Mouse (Mus musculus) forebrain, embryonic 14.5 days (tissue): ENCODE data around the gene Sds. TPM values are rescaled to one million over a fixed set of nuclear protein-coding genes. Genes with fewer than 3 reads are reported as not detected.
A peak's percentile ranks its signal among the peaks of the same experiment; 100 is the strongest.

Experiments
- ATAC-seq: fragments of 200-750 bp; cut with Nextera tagmentation; 2 replicates; pipeline ENCODE4 v1.8.0; 2017; ENCODE audit warnings: mild to moderate bottlenecking, moderate library complexity
- DNase-seq: peaks from one replicate; pipeline ENCODE4 v3.0.0-alpha.2; 2015; ENCODE audit warnings: low spot score
- H3K27ac ChIP-seq: fragments of 300-500 bp; sonication (generic); 2 replicates; pipeline ENCODE4 v1.5.1; 2014; ENCODE audit warnings: low read depth, mild to moderate bottlenecking, control low read depth, low read length, moderate library complexity
- H3K27me3 ChIP-seq: fragments of 300-500 bp; sonication (generic); replicated peaks from 2 replicates; pipeline ENCODE4 v1.6.1; 2014; ENCODE audit warnings: low read length, control low read depth, mixed read lengths; ENCODE audit not compliant: control insufficient read depth, insufficient read depth
- H3K36me3 ChIP-seq: fragments of 300-500 bp; sonication (generic); 2 replicates; pipeline ENCODE4 v1.6.1; 2014; ENCODE audit warnings: low read length, control low read depth; ENCODE audit not compliant: control insufficient read depth, insufficient read depth
- H3K4me1 ChIP-seq: fragments of 300-500 bp; sonication (generic); 2 replicates; pipeline ENCODE4 v1.6.1; 2014; ENCODE audit warnings: antibody characterized with exemption, low read length, control low read depth; ENCODE audit not compliant: control insufficient read depth, insufficient read depth
- H3K4me2 ChIP-seq: fragments of 300-500 bp; sonication (generic); 2 replicates; pipeline ENCODE4 v1.6.1; 2014; ENCODE audit warnings: mild to moderate bottlenecking, control low read depth, low read length
- H3K4me3 ChIP-seq: fragments of 300-500 bp; sonication (generic); 2 replicates; pipeline ENCODE4 v1.5.1; 2014; ENCODE audit warnings: low read depth, low read length, control low read depth
- H3K9ac ChIP-seq: fragments of 300-500 bp; sonication (generic); 2 replicates; pipeline ENCODE4 v1.6.1; 2014; ENCODE audit warnings: mild to moderate bottlenecking, low read length, control low read depth, moderate library complexity
- H3K9me3 ChIP-seq: fragments of 300-500 bp; sonication (generic); replicated peaks from 2 replicates; pipeline ENCODE4 v1.6.1; 2016; ENCODE audit warnings: low read length, control low read depth, mixed read lengths; ENCODE audit not compliant: control insufficient read depth
- WGBS: fragments of 180-500 bp; shearing (Covaris S2); extraction: QIAGEN DNeasy Blood & Tissue Kit; methylation state at CpG from one replicate; pipeline ENCODE4 v1.1.7; 2014; 5-methylcytosine and 5-hydroxymethylcytosine counted together
- polyA plus RNA-seq: library from polyadenylated mRNA; unstranded; fragments of >200 nt; fragmentation: Nextera tagmentation; extraction: Ambion mirVana; gene quantifications from 2 replicates; pipeline ENCODE4 v1.2.1, GENCODE M21; 2014

Sds gene
- polyA plus RNA-seq, 1 experiment from 2014 or later = not detected

- no peak for ATAC-seq
- 5% methylated on average over 13 of the region's 13 CpGs for WGBS
- H3K9me3 ChIP-seq = no peaks in the 10 kb centered on the region
- H3K9ac ChIP-seq = peak overlapping the region; percentile 54
- peak overlapping the region; percentile 52 for H3K27ac ChIP-seq
- H3K4me1 ChIP-seq = peaks cover 22% of the 10 kb centered on the region
- no peak for DNase-seq
- peak overlapping the region; percentile 37 for H3K4me2 ChIP-seq
- H3K36me3 ChIP-seq = no peaks in the 10 kb centered on the region
- H3K4me3 ChIP-seq = peak overlapping the region; percentile 28
- H3K27me3 ChIP-seq = peaks cover 67% of the 10 kb centered on the region
Observed at GRCm38 (mm10) chr5:120438469-120438868, 37.9 kb upstream of the Sds start.

- Histone ChIP-seq H3K4me2 (peak overlapping the region; percentile 37), H3K4me3 (peak overlapping the region; percentile 19), H3K36me3 (no peaks in the 10 kb centered on the region), H3K9ac (peak overlapping the region; percentile 35), H3K4me1 (peaks cover 22% of the 10 kb centered on the region), H3K27ac (0 out of 2 replicates have a peak overlapping the region, but pooled peaks have one; percentile 44), H3K9me3 (no peaks in the 10 kb centered on the region), H3K27me3 (peaks cover 60% of the 10 kb centered on the region)
- WGBS = 19% methylated on average over 27 of the region's 27 CpGs
- ATAC-seq (no peak), DNase-seq (no peak)
Observed at GRCm38 (mm10) chr5:120438991-120439710, 37.2 kb upstream of the Sds start.

GRCm38 (mm10) chr5:120439887-120440670, 36.2 kb upstream of the Sds start:
- H3K36me3 ChIP-seq = no peaks in the 10 kb centered on the region
- H3K9me3 ChIP-seq = no peaks in the 10 kb centered on the region
- peak overlapping the region; percentile 35 for H3K9ac ChIP-seq
- H3K4me1 ChIP-seq = peaks cover 22% of the 10 kb centered on the region
- peak overlapping the region; percentile 19 for H3K4me3 ChIP-seq
- DNase-seq = no peak
- H3K4me2 ChIP-seq = peak overlapping the region; percentile 37
- H3K27me3 ChIP-seq = peaks cover 51% of the 10 kb centered on the region
- ATAC-seq = no peak
- H3K27ac ChIP-seq = 0 out of 2 replicates have a peak overlapping the region, but pooled peaks have one; percentile 44
- 11% methylated on average over 59 of the region's 61 CpGs for whole genome bisulfite sequencing

- Histone ChIP-seq H3K27me3 (peaks cover 44% of the 10 kb centered on the region), H3K4me1 (peaks cover 21% of the 10 kb centered on the region), H3K9ac (no peak overlapping the region), H3K36me3 (no peaks in the 10 kb centered on the region), H3K4me2 (peak overlapping the region; percentile 37), H3K4me3 (peak overlapping the region; percentile 19; the same call in 1 of the 2 replicates), H3K9me3 (no peaks in the 10 kb centered on the region), H3K27ac (no peak overlapping the region)
- peak; percentile 66 for ATAC-seq
- 9% methylated on average over 14 of the region's 14 CpGs for WGBS
- peak; percentile 95 for DNase-seq
Observed at GRCm38 (mm10) chr5:120440733-120441132, 35.6 kb upstream of the Sds start.

- WGBS = 66% methylated on average over 13 of the region's 13 CpGs
- Histone ChIP-seq H3K4me2 (no peak overlapping the region), H3K4me1 (no peaks in the 10 kb centered on the region), H3K36me3 (no peaks in the 10 kb centered on the region), H3K9me3 (no peaks in the 10 kb centered on the region), H3K4me3 (no peak overlapping the region), H3K9ac (no peak overlapping the region), H3K27me3 (no peaks in the 10 kb centered on the region), H3K27ac (no peak overlapping the region)
- ATAC-seq (no peak), DNase-seq (no peak)
Observed at GRCm38 (mm10) chr5:120447305-120447704, 29.0 kb upstream of the Sds start.

- Histone ChIP-seq H3K4me1 (no peaks in the 10 kb centered on the region), H3K36me3 (no peaks in the 10 kb centered on the region), H3K9ac (no peak overlapping the region), H3K27me3 (no peaks in the 10 kb centered on the region), H3K4me3 (no peak overlapping the region), H3K9me3 (no peaks in the 10 kb centered on the region), H3K27ac (no peak overlapping the region), H3K4me2 (no peak overlapping the region)
- WGBS = 77% methylated on average over 14 of the region's 14 CpGs
- no peak for ATAC-seq
- DNase-seq = no peak
Observed at GRCm38 (mm10) chr5:120454756-120455337, 21.5 kb upstream of the Sds start.

- no peaks in the 10 kb centered on the region for H3K4me1 ChIP-seq
Observed at GRCm38 (mm10) chr5:120456253-120456652, 20.1 kb upstream of the Sds start.

GRCm38 (mm10) chr5:120456841-120457554, 19.3 kb upstream of the Sds start:
- 44% methylated on average over 7 of the region's 7 CpGs for WGBS
- no peak for ATAC-seq
- H3K4me2 ChIP-seq = no peak overlapping the region
- H3K4me1 ChIP-seq = no peaks in the 10 kb centered on the region
- DNase-seq = no peak
- H3K36me3 ChIP-seq = no peaks in the 10 kb centered on the region
- no peak overlapping the region for H3K9ac ChIP-seq
- no peaks in the 10 kb centered on the region for H3K27me3 ChIP-seq
- no peak overlapping the region for H3K4me3 ChIP-seq
- no peak overlapping the region for H3K27ac ChIP-seq
- no peaks in the 10 kb centered on the region for H3K9me3 ChIP-seq

More at GRCm38 (mm10) chr5:120456253-120456652, 20.1 kb upstream of the Sds start:
- ATAC-seq = no peak
- Histone ChIP-seq H3K4me3 (no peak overlapping the region), H3K27ac (no peak overlapping the region), H3K9ac (no peak overlapping the region), H3K4me2 (no peak overlapping the region), H3K9me3 (no peaks in the 10 kb centered on the region), H3K36me3 (no peaks in the 10 kb centered on the region), H3K27me3 (no peaks in the 10 kb centered on the region)
- no peak for DNase-seq
- WGBS = 46% methylated on average over 1 of the region's 1 CpGs
